Comparison of ENCODE assay signal across 31 mouse cellular contexts in genomic region chr2:130439840-130440480, GRCm38 (mm10). TPM values are rescaled to one million over a fixed set of nuclear protein-coding genes. Genes with fewer than 3 reads are reported as not detected.
"Had no signal": no experiment of that assay in that cellular context is flagged by ENCODE, and none has a peak within 500 bp of the region (broad histone marks: within the 10 kb centered on the region; RNA-seq: fewer than 3 reads in every experiment).

No protein-coding gene starts in this region.

- H3K4me3 ChIP-seq: heart, adult 2 months; heart, embryonic 13.5 days; heart, embryonic 15.5 days; hindbrain, embryonic 13.5 days; hindbrain, embryonic 15.5 days; kidney, embryonic 15.5 days; limb, embryonic 13.5 days; limb, embryonic 15.5 days had no signal

- DNase-seq: gastrocnemius, postnatal 14 days; gastrocnemius, postnatal 36 days; heart, adult 2 months; heart, postnatal 14 days; heart, postnatal 36 days; kidney, adult 11 months; kidney, adult 2 months; kidney, adult 9 months; kidney, postnatal 14 days; kidney, postnatal 36 days; layer of hippocampus, adult 9-11 months; layer of hippocampus, postnatal 36 days; left cerebral cortex, postnatal 4 days; lung, adult 18-20 months had no signal

- H3K9me3 ChIP-seq: heart, embryonic 13.5 days; heart, embryonic 15.5 days; hindbrain, embryonic 13.5 days; hindbrain, embryonic 15.5 days; kidney, embryonic 15.5 days; limb, embryonic 13.5 days; limb, embryonic 15.5 days had no signal

- ATAC-seq: hindbrain, postnatal 0 days; intestine, embryonic 16.5 days had no signal

- H3K9ac ChIP-seq: heart, embryonic 13.5 days; heart, embryonic 15.5 days; hindbrain, embryonic 13.5 days; hindbrain, embryonic 15.5 days; kidney, embryonic 15.5 days; limb, embryonic 13.5 days; limb, embryonic 15.5 days; liver, embryonic 14.5 days had no signal

- H3K27ac ChIP-seq: heart, adult 2 months; heart, embryonic 13.5 days; heart, embryonic 15.5 days; hindbrain, embryonic 13.5 days; hindbrain, embryonic 15.5 days; hindbrain, postnatal 0 days; kidney, embryonic 15.5 days; kidney, postnatal 0 days; limb, embryonic 13.5 days; limb, embryonic 15.5 days; liver, embryonic 14.5 days had no signal

- H3K4me2 ChIP-seq: heart, embryonic 11.5 days; heart, embryonic 13.5 days; heart, embryonic 15.5 days; hindbrain, embryonic 13.5 days; hindbrain, embryonic 15.5 days; kidney, embryonic 15.5 days; limb, embryonic 13.5 days; limb, embryonic 15.5 days had no signal

- H3K4me1 ChIP-seq: heart, embryonic 13.5 days; heart, embryonic 15.5 days; hindbrain, embryonic 13.5 days; hindbrain, embryonic 15.5 days; kidney, embryonic 15.5 days; limb, embryonic 13.5 days; limb, embryonic 15.5 days had no signal

- H3K27me3 ChIP-seq: heart, embryonic 13.5 days; heart, embryonic 15.5 days; hindbrain, embryonic 13.5 days; hindbrain, embryonic 15.5 days; kidney, embryonic 15.5 days; limb, embryonic 13.5 days; limb, embryonic 15.5 days had no signal

RNA-seq across cellular contexts. Expression of gene Tmem239, which starts 33.7 kb away (rescaled TPM):
- polyA plus RNA-seq: heart, adult 2 months; heart, embryonic 11.5 days; heart, embryonic 15.5 days; heart, postnatal 0 days; hindbrain, embryonic 11.5 days; hindbrain, postnatal 0 days; intestine, embryonic 14.5 days; intestine, embryonic 16.5 days; kidney, adult 2 months; kidney, embryonic 15.5 days; kidney, postnatal 0 days; large intestine, adult 2 months; limb, embryonic 13.5 days; liver, embryonic 14.5 days had no signal

RNA-seq across cellular contexts. Expression of gene 1700020A23Rik, which starts 34.9 kb away (rescaled TPM):
- polyA plus RNA-seq: heart, adult 2 months; heart, embryonic 11.5 days; heart, embryonic 13.5 days; heart, embryonic 15.5 days; heart, postnatal 0 days; hindbrain, embryonic 11.5 days; intestine, embryonic 14.5 days; kidney, embryonic 15.5 days; kidney, postnatal 0 days; large intestine, adult 2 months; limb, embryonic 11.5 days; limb, embryonic 13.5 days; limb, embryonic 15.5 days; liver, embryonic 14.5 days had no signal
